Mouse (Mus musculus) stomach, embryonic 14.5 days (tissue): ENCODE measurements around the gene Arid5b. TPM values are rescaled to one million over a fixed set of nuclear protein-coding genes. Genes with fewer than 3 reads are reported as not detected.

Experiments used
- ATAC-seq: fragments of 200-750 bp; cut with Nextera tagmentation; 2 replicates; pipeline ENCODE4 v1.8.0; 2017; ENCODE audit warnings: low read depth, moderate TSS enrichment; ENCODE audit not compliant: insufficient number of reproducible peaks, insufficient read depth, low FRiP score
- H3K27ac ChIP-seq: fragments of 300-500 bp; sonication (generic); 2 replicates; pipeline ENCODE4 v1.5.1; 2014; ENCODE audit warnings: mild to moderate bottlenecking, low read length, moderate library complexity, mixed read lengths
- H3K27me3 ChIP-seq: fragments of 300-500 bp; sonication (generic); 2 replicates; pipeline ENCODE4 v1.6.1; 2014; ENCODE audit warnings: low read length, control low read depth, mixed read lengths; ENCODE audit not compliant: control insufficient read depth, insufficient read depth
- H3K36me3 ChIP-seq: fragments of 300-500 bp; sonication (generic); 2 replicates; pipeline ENCODE4 v1.6.1; 2014; ENCODE audit warnings: mild to moderate bottlenecking, control low read depth, low read length, moderate library complexity, mixed read lengths; ENCODE audit not compliant: control insufficient read depth, insufficient read depth
- H3K4me1 ChIP-seq: fragments of 300-500 bp; sonication (generic); 2 replicates; pipeline ENCODE4 v1.6.1; 2014; ENCODE audit warnings: low read length, control low read depth, mixed read lengths; ENCODE audit not compliant: control insufficient read depth, insufficient read depth
- H3K4me2 ChIP-seq: fragments of 300-500 bp; sonication (generic); replicated peaks from 2 replicates; pipeline ENCODE4 v1.6.1; 2014; ENCODE audit warnings: low read depth, low read length, control low read depth
- H3K4me3 ChIP-seq: fragments of 300-500 bp; sonication (generic); 2 replicates; pipeline ENCODE4 v1.5.1; 2014; ENCODE audit warnings: low read depth, low read length, control low read depth
- H3K9ac ChIP-seq: fragments of 300-500 bp; sonication (generic); replicated peaks from 2 replicates; pipeline ENCODE4 v1.6.1; 2014; ENCODE audit warnings: low read depth, mild to moderate bottlenecking, control low read depth, low read length, moderate library complexity, mixed read lengths
- H3K9me3 ChIP-seq: fragments of 300-500 bp; sonication (generic); 2 replicates; pipeline ENCODE4 v1.6.1; 2016; ENCODE audit warnings: low read depth, low read length, control low read depth; ENCODE audit not compliant: control insufficient read depth
- WGBS: fragments of 180-500 bp; shearing (Covaris S2); extraction: QIAGEN DNeasy Blood & Tissue Kit; methylation state at CpG from one replicate; pipeline ENCODE4 v1.1.7; 2014; 5-methylcytosine and 5-hydroxymethylcytosine counted together
- polyA plus RNA-seq: library from polyadenylated mRNA; unstranded; fragments of >200 nt; fragmentation: Nextera tagmentation; extraction: Ambion mirVana; gene quantifications from 2 replicates; pipeline ENCODE4 v1.2.1, GENCODE M21; 2014

The Arid5b gene
- polyA plus RNA-seq, 1 experiment from 2014 or later = 40.8 TPM

DNA sequence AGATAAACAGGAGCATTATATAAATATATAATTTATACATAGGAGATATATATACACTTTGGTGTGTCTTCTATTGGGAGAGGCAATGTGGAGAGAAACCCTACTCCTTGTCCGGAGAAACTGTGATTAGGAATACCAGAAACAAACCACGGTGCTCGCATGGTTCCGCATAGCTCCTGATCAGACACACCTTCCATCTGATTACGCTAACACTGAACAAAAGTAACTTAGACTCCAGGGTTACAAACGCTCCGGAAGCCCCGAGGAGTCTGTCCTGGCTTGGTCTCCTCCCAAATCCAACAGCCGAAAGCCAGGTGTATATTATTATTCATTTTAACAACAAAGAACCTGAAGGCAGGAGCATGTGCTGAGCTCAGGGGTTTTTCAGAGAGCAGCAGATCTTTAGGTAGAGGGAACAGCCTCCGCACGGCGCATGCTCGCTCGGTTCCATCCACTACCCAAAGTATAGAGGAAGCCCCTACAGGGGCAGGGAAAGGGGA lies 41.5 kb downstream of the Arid5b start:
- no peak for ATAC-seq
- H3K4me2 ChIP-seq = no peak overlapping the region
- H3K27ac ChIP-seq = peak overlapping the region; percentile 44; the same call in 1 of the 2 replicates
- no peaks in the 10 kb centered on the region for H3K27me3 ChIP-seq
- H3K4me1 ChIP-seq = peaks cover 10% of the 10 kb centered on the region; the same call in 1 of the 2 replicates
- no peaks in the 10 kb centered on the region for H3K36me3 ChIP-seq
- no peaks in the 10 kb centered on the region for H3K9me3 ChIP-seq
- WGBS = 76% methylated on average over 14 of the region's 14 CpGs
- no peak overlapping the region for H3K9ac ChIP-seq
- no peak overlapping the region for H3K4me3 ChIP-seq

DNA sequence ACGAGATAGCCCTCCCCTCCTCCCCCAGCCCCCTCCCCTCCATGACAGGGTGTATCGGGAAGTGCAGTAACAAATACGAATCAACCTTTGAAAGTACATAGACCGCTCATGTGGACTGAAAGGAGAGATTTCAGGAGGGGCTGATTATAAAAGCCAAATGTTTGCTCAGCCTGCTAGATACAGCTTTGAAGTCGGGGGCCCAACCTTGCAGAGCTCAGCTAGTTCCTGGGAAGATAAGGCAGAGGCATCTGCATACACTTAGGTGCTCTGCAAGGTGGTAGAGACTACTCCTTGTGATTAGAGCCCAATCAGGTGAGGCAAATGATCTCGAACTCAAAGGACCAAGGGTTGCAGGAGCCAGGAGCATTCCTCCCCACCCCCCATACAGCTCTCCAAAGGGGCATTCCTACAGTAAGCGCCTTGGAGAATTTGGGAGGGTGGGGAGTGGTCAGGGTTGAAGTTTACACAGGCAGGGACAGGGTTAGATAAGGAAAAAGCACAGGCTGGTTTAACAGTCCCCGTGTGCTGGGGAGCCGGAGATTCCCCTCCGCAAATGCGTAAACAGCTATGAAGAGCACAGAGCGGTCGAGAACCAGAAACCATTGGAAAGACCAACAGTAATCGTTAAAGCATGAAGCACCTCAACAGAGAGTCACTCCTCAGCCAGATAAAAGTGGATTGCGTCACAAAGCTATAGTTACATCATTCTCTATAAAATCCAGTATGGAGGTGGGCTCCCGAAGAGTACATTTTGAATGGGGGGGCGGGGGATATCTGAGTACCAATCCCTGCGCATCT lies 47.0 kb downstream of the Arid5b start:
- WGBS = 40% methylated on average over 18 of the region's 18 CpGs
- Histone ChIP-seq H3K27ac (peak overlapping the region; percentile 52; the same call in 1 of the 2 replicates), H3K9me3 (no peaks in the 10 kb centered on the region), H3K27me3 (no peaks in the 10 kb centered on the region), H3K4me1 (no peaks in the 10 kb centered on the region), H3K36me3 (no peaks in the 10 kb centered on the region), H3K4me3 (no peak overlapping the region), H3K4me2 (no peak overlapping the region), H3K9ac (no peak overlapping the region)
- ATAC-seq = peak; percentile 89

DNA sequence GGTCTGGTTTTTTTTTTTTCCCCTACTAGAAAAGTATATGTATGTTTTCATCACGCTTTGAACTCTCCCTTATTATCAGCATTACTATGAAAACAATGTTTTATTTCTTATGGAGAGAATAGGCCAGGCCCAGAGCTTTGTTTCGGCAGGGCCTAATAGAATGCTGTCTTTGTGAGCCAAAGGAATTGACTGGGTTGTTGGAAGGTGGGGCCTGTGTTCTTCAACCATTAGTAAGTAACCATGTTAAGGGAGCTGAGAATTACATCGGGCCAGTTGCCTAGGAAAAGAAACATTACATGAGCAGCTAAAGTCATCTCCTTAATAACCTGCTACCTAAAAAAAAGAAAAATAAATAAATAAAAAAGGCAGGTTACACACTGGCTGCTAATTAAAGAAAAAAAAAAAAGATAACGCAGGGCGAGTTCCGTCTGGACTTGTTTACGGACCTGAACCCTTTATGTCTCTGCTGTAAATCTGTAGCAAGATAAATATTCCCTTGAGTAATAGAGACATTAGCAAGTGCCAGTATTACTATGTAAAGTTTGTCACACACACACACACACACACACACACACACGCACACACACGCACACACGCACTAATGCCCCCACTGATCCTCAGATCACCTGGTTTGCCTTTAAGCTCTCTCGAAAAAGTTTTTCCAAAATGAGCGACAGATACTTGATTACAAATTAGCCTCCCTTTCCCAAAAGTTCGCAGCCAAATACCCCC lies 47.7 kb downstream of the Arid5b start:
- WGBS = 52% methylated on average over 13 of the region's 13 CpGs
- ATAC-seq = peak; percentile 16; the same call in 1 of the 2 replicates
- H3K4me2 ChIP-seq = no peak overlapping the region

DNA sequence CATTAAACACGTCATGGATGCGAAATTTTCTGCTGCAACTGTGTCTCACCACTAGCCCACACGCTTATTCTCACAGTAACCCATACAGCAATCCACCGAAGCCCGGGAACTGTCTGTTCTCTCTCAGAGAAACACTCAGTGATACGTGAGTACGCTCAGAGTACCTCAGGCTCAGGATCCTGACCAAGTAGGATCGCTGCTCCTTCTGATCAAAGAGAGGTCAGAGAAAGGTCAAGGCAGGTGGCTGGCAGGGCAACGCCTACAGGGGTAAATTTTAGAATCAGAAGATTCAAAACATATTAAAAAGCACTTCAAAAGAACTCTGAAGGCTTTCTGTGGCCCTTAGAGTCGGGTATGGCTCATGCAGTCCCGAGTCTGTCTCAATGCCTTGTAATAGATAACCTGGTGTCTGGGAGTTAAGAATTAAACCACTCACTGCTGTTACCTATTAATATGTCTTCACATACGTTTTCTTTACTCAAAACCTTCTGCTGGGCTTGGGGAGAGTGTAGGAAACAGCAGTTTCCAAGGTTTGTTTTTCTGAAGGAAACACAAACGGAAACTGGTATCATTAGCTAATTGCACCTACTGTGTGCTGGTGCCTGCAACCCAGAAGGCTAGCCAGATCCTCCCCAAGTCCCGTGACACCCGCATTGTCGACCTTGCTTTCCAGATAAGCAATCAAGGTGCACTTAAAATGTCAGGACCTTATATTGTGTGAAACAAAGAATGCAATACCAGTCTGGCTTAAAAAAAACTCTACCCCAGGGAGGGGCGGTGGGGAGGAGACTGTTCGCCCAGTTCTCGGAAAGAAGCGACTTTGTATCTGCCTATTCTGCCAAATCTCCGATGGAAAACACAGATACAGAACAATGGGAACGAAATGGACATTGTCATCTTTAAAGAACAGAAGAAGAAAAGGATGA lies 48.6 kb downstream of the Arid5b start:
- WGBS = 64% methylated on average over 22 of the region's 22 CpGs
- Histone ChIP-seq H3K4me2 (no peak overlapping the region), H3K4me3 (no peak overlapping the region), H3K36me3 (no peaks in the 10 kb centered on the region), H3K27me3 (no peaks in the 10 kb centered on the region), H3K27ac (no peak overlapping the region; the same call in 1 of the 2 replicates), H3K4me1 (no peaks in the 10 kb centered on the region), H3K9ac (no peak overlapping the region), H3K9me3 (no peaks in the 10 kb centered on the region)
- ATAC-seq = no peak

More for the DNA sequence above, 47.7 kb downstream of the Arid5b start:
- Histone ChIP-seq H3K27ac (peak overlapping the region; percentile 52; the same call in 1 of the 2 replicates), H3K4me3 (no peak overlapping the region), H3K36me3 (no peaks in the 10 kb centered on the region), H3K9me3 (no peaks in the 10 kb centered on the region), H3K4me1 (no peaks in the 10 kb centered on the region), H3K9ac (no peak overlapping the region), H3K27me3 (no peaks in the 10 kb centered on the region)

DNA sequence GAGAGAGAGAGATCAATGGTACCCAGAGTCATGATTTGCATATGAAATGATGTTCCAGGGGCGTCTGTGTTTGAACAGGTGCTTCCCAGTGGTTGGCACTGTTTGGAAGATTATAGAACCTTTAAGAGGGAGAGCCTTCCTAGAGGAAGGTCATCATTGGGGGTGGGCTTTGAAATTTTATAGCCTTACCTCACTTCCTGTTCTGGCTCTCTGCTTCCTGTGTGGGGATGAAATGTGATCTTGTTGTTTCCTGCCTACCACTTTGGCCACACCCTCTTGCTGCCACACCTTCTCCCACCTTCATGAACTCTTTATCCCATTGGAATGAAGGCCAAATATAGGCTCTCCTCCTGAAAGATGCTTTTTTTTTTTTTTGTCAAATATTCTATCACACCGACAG lies 55.9 kb downstream of the Arid5b start:
- H3K9ac ChIP-seq = no peak overlapping the region
- no peak for ATAC-seq
- no peak overlapping the region for H3K27ac ChIP-seq
- peaks cover 6% of the 10 kb centered on the region; the same call in 1 of the 2 replicates for H3K4me1 ChIP-seq
- H3K27me3 ChIP-seq = no peaks in the 10 kb centered on the region
- H3K9me3 ChIP-seq = no peaks in the 10 kb centered on the region; the same call in 1 of the 2 replicates
- H3K36me3 ChIP-seq = peaks cover 13% of the 10 kb centered on the region
- no peak overlapping the region for H3K4me3 ChIP-seq
- H3K4me2 ChIP-seq = no peak overlapping the region
- WGBS = 82% methylated on average over 2 of the region's 2 CpGs

DNA sequence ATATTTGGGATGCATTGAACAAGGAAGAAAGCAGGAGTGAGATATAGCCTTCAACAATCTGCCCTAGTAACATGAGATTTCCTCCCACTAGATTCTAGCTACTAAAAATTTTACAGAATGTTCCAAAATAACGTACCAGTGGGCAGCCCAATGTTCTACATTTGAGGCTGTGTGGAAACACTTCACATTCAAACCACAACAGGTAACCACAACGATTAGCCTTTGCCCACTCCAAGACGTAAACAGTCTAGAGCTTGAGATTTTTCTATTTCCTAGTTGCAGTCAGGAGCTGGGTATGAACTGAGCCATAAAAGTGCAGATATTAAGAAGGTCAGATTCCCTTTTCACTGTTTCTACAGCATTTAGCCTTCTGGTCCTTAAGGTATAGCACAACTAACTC lies 56.5 kb downstream of the Arid5b start:
- peaks cover 6% of the 10 kb centered on the region; the same call in 1 of the 2 replicates for H3K4me1 ChIP-seq
- no peak for ATAC-seq
- no peaks in the 10 kb centered on the region for H3K27me3 ChIP-seq
- peaks cover 5% of the 10 kb centered on the region; the same call in 1 of the 2 replicates for H3K9me3 ChIP-seq
- no peak overlapping the region for H3K4me2 ChIP-seq
- peaks cover 18% of the 10 kb centered on the region for H3K36me3 ChIP-seq
- WGBS = 92% methylated on average over 3 of the region's 3 CpGs
- no peak overlapping the region for H3K9ac ChIP-seq
- no peak overlapping the region for H3K27ac ChIP-seq
- H3K4me3 ChIP-seq = no peak overlapping the region

DNA sequence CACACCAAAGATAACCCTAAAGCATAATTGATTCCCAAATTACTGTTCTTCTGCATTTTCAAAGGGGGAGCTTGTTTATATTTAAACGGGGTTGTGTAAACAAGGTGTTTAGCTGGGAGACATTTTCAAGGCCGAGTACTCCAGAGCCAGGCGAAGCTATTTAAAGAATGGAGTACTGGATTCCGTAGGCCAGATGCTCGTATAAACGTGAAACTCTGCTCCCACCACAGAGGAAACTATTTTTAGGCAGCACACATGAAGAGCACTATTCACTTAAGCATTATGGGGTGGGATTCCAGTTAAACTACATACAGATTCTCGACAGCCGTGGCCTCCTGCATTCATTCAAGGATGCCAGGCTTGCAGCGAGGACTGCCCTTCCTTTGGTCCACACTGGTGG lies 59.2 kb downstream of the Arid5b start:
- no peaks in the 10 kb centered on the region for H3K27me3 ChIP-seq
- no peak for ATAC-seq
- peak overlapping the region; percentile 33; the same call in 1 of the 2 replicates for H3K27ac ChIP-seq
- H3K9me3 ChIP-seq = peaks cover 9% of the 10 kb centered on the region; the same call in 1 of the 2 replicates
- peaks cover 22% of the 10 kb centered on the region for H3K36me3 ChIP-seq
- WGBS = 37% methylated on average over 9 of the region's 9 CpGs
- no peak overlapping the region for H3K4me2 ChIP-seq
- peaks cover 6% of the 10 kb centered on the region; the same call in 1 of the 2 replicates for H3K4me1 ChIP-seq
- H3K4me3 ChIP-seq = no peak overlapping the region
- H3K9ac ChIP-seq = no peak overlapping the region
